Mouse (Mus musculus) retina, embryonic 14.5 days (tissue): ENCODE data around the gene Gm27021.
A peak's percentile ranks its signal among the peaks of the same experiment; 100 is the strongest.

Experiments
- DNase-seq: peaks from one replicate; pipeline ENCODE4 v3.0.0-alpha.2; 2015; ENCODE audit warnings: low spot score

The Gm27021 gene

GRCm38 (mm10) chr8:120685591-120685990 is 17.7 kb upstream of the Gm27021 start:
- no peak for DNase-seq

DNA sequence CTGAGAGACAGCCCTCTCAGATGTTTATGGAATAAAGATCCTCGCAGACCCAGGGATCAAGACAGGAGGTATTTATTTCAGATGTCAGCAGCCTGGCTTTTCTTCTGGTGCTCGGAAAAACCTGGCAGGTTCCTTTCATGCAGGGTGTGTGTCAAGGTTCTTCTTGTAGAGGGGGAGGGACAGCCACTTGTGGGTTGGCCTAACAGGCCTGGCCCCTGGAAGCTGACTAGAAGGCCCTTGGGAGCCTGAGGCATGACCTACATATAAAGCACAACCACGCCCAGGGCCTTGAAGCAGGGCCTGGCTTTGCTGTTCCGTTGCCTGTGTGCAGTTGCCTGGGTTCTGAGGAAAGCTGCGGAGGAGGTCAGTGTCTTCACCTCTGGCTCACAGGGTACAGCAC is 17.2 kb upstream of the Gm27021 start:
- DNase-seq, result no peak

DNA sequence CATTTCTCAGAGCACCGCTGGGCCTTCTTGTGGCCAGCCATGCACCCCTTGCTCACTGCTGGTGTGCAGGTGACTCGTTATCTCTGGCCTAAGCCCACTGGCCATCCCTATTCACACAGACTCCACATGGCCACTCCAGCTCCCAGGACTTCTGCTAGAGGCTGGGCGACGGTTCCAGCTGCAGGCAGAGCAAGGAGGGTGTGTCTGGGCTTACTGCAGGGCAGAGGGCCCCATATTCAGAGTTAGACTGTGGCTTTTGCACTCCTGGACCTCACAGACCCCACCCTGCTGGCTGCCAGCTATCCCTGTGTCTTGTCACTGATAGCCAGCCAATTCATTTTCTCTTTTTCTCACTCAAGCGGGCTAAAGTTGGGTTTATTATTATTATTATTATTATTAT is 16.2 kb upstream of the Gm27021 start:
- no peak for DNase-seq

GRCm38 (mm10) chr8:120683602-120684001 is 15.7 kb upstream of the Gm27021 start:
- peak; percentile 79 for DNase-seq

- no peak for DNase-seq
Observed at GRCm38 (mm10) chr8:120681113-120681512, 13.2 kb upstream of the Gm27021 start.

GRCm38 (mm10) chr8:120680405-120680804 is 12.5 kb upstream of the Gm27021 start:
- DNase-seq, result peak; percentile 68

GRCm38 (mm10) chr8:120679629-120680387 is 11.9 kb upstream of the Gm27021 start:
- no peak for DNase-seq

GRCm38 (mm10) chr8:120678447-120678846 is 10.6 kb upstream of the Gm27021 start:
- DNase-seq, result peak; percentile 92

GRCm38 (mm10) chr8:120675718-120676117 is 7.8 kb upstream of the Gm27021 start:
- DNase-seq, result no peak

- DNase-seq, result no peak
Observed at GRCm38 (mm10) chr8:120673298-120673697, 5.4 kb upstream of the Gm27021 start.

DNA sequence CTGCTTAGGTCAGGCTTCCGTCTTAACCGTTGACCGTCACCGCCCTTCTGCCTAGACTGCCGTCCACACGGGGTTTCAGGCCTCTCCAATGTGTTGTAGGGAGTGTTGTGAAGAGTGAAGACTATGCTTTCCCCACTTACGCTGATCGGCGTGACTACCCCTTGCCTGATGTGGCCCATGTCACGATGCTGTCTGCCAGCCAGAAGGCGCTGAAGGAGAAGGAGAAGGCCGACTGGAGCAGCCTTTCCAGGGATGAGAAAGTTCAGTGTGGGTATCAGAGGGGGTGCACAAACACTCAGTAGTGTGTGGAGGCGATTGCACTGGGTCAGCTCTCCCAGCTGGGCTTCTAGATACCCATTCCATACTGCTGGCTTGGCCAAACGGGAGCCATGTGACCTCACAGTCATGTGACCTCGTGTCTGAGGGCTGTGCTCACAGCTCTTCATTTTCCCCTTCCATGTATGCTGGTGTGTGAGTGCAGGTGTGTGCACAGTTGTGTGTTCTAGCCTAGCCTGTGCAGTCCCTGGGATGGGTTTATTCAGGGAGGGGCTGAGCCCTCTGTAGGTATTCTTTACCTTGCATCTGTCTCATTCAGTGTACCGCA is 4.8 kb upstream of the Gm27021 start:
- DNase-seq, result no peak

GRCm38 (mm10) chr8:120671775-120672174 is 3.9 kb upstream of the Gm27021 start:
- no peak for DNase-seq

DNA sequence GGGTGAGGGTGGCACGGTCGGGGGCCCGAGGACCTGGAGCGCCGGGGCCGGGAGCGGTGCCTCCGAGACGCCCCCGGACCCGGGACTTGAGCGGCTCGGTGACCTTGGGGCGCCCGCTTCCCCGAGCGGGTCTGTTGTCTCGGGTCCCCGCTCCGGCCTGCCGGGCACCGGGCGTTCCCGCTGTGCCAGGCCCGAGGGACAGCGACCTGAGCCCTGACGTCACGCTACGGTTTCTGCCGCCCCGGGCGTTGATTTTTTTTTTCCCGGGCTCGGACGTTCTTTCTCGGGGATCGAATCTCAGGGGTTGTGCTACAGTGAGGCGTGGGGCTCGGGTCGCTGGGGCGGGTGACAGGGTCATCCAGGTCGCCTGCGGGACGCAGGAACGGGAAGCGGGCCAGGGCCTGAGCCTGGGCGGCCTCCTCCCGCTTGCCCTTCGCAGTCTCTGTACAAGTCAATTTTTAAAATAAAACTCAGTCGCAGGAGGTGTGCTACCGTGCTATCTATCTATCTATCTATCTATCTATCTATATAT is 561 bp upstream of the Gm27021 start, which contains the start of gene Emc8:
Gene Emc8 (minus strand): TSS at position 200 of the 532 bp plus-strand sequence.
- DNase-seq, result peak; percentile 27

- no peak for DNase-seq
Observed at GRCm38 (mm10) chr8:120666807-120667470, 940 bp downstream of the Gm27021 start.

GRCm38 (mm10) chr8:120665726-120666455 is 2.0 kb downstream of the Gm27021 start:
- DNase-seq, result peak; percentile 28

GRCm38 (mm10) chr8:120664566-120664965 is 3.3 kb downstream of the Gm27021 start:
- DNase-seq, result no peak

GRCm38 (mm10) chr8:120657415-120657814 is 10.5 kb downstream of the Gm27021 start:
- DNase-seq, result no peak

DNA sequence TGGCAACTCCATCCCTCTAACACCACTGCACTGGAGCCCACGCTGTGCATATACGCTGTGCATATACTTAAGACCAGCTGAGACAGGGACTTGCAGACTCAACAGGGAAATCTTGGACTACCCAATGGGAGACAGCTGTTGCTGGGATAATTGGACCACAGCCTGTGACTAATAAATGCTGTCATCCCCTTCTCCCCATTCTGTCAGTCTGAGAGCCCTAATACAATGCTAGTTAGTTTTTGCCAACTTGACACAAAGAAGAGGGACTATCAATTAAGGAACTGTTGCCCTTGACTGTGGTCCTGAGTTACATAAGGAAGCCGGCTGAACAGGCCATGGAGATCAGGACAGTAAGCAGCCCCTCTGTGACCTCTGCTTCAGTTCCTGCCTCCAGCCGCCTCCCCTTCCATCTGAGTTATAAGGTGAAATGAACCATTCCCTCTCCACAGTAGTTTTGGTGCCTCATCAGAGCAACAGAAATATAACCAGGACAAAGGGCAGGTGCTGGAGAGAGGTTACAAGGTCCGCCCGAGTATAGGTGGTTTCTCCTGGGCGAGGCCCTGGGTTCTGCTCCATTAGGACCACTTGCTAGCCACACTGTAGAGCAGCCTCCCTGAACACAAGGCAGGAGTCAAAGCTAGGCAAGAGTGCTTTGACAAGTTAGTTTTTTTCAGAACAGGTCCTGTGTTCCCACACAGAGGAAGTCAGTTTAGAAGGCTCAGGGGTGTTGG is 11.4 kb downstream of the Gm27021 start:
- peak; percentile 61 for DNase-seq

- no peak for DNase-seq
Observed at GRCm38 (mm10) chr8:120647532-120647931, 20.3 kb downstream of the Gm27021 start, which contains the start of gene 1190005I06Rik. Gene 1190005I06Rik (minus strand): TSS chr8:120647632.

GRCm38 (mm10) chr8:120644663-120645062 is 23.2 kb downstream of the Gm27021 start:
- no peak for DNase-seq

DNA sequence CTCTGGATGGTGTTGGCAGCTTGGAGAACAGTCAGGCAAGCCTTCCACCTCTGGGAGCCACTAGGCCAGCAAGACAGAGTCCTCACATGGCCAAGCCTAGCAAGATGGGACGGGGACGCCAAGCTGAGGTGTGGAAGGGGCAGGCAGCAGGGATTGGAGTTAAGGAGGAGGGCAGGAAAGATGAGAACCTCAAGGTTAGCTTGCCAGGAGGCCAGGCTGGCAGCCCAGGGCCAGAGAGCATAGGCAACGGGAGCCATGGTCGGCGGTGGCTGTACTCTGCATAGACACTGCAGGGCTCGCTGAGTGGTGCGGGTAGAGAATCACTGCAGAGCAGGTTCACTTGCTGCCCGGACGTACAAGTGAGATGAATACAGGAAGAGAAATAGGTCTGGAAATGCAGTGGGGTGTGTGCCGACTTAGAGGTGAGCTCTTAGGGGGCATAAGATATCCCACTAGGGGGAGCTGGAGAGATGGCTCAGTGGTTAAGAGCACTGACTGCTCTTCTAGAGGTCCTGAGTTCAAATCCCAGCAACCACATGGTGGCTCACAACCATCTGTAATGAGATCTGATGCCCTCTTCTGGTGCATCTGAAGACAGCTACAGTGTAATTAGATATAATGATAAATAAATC is 25.7 kb downstream of the Gm27021 start:
- DNase-seq, result no peak
